Mouse (Mus musculus) thymus, postnatal 25 days (tissue): ENCODE measurements around the gene Ccdc180.

ENCODE experiments used
- DNase-seq: peaks from one replicate; pipeline ENCODE4 v3.0.0; 2022

Gene Ccdc180

GRCm38 (mm10) chr4:45911876-45912275, 21.8 kb downstream of the Ccdc180 start:
- no peak for DNase-seq

- no peak for DNase-seq
Observed at GRCm38 (mm10) chr4:45917091-45917490, 27.0 kb downstream of the Ccdc180 start.

- DNase-seq = no peak
Observed at GRCm38 (mm10) chr4:45921663-45922435, 31.7 kb downstream of the Ccdc180 start.

- no peak for DNase-seq
Observed at GRCm38 (mm10) chr4:45924011-45924410, 33.9 kb downstream of the Ccdc180 start.

GRCm38 (mm10) chr4:45928561-45928960, 38.5 kb downstream of the Ccdc180 start:
- no peak for DNase-seq

GRCm38 (mm10) chr4:45941628-45942044, 51.5 kb downstream of the Ccdc180 start:
- DNase-seq = peak; percentile 52

GRCm38 (mm10) chr4:45947729-45948128, 57.6 kb downstream of the Ccdc180 start:
- DNase-seq = no peak

- DNase-seq = no peak
Observed at GRCm38 (mm10) chr4:45949109-45949848, 59.2 kb downstream of the Ccdc180 start.

GRCm38 (mm10) chr4:45951830-45952229, 61.7 kb downstream of the Ccdc180 start:
- DNase-seq = no peak

- DNase-seq = no peak
Observed at GRCm38 (mm10) chr4:45953025-45953919, 63.2 kb downstream of the Ccdc180 start.

- no peak for DNase-seq
Observed at GRCm38 (mm10) chr4:45955235-45955634, 65.1 kb downstream of the Ccdc180 start.

- no peak for DNase-seq
Observed at GRCm38 (mm10) chr4:45956131-45956530, 66.0 kb downstream of the Ccdc180 start.

GRCm38 (mm10) chr4:45956706-45957105, 66.6 kb downstream of the Ccdc180 start:
- no peak for DNase-seq

- DNase-seq = no peak
Observed at GRCm38 (mm10) chr4:45964771-45965439, 74.8 kb downstream of the Ccdc180 start, which contains the start of gene Tdrd7. TSS of gene Tdrd7 (plus strand) at chr4:45965334.

- no peak for DNase-seq
Observed at GRCm38 (mm10) chr4:45965737-45966447, 75.8 kb downstream of the Ccdc180 start.

- DNase-seq = no peak
Observed at GRCm38 (mm10) chr4:45966716-45967115, 76.6 kb downstream of the Ccdc180 start.

- no peak for DNase-seq
Observed at GRCm38 (mm10) chr4:45967479-45968341, 77.6 kb downstream of the Ccdc180 start.

- no peak for DNase-seq
Observed at GRCm38 (mm10) chr4:45969051-45969450, 78.9 kb downstream of the Ccdc180 start.

- DNase-seq = no peak
Observed at GRCm38 (mm10) chr4:45970048-45970560, 80.0 kb downstream of the Ccdc180 start.

- peak; percentile 87 for DNase-seq
Observed at GRCm38 (mm10) chr4:45971806-45972447, 81.8 kb downstream of the Ccdc180 start.
